Mouse (Mus musculus) ES-E14 (cell line): ENCODE data around the gene Sfxn1.

ENCODE experiments used
- CHD2 ChIP-seq: IDR thresholded peaks from 2 replicates; pipeline ENCODE4 v1.6.1; 2014; ENCODE audit warnings: mild to moderate bottlenecking, low read depth, low read length, inconsistent platforms
- MAFK ChIP-seq: IDR thresholded peaks from 2 replicates; pipeline ENCODE4 v1.6.1; 2014; ENCODE audit warnings: mild to moderate bottlenecking, low read depth, low read length, inconsistent platforms; ENCODE audit not compliant: insufficient read depth

DNA sequence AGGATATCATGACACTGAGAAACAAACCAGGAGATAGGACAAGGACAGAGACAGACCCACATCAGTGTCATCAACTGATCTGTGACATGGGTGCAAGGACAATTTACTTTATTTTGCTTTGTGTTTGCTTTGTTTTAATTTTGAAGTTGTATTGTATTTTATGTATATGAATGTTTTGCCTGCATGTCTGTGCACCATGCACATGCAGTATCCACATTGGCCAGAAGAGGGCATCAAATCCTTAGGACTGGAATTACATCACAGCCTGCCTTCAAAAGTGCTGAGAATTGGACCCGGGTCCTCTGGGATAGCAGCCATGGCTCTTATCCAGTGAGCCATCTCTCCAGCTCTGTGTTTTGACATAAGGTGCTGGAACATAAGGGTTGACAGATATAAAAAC is 36.1 kb upstream of the Sfxn1 start:
- TF ChIP-seq CHD2 (no peak), MAFK (no peak)
